Mouse (Mus musculus) lung, postnatal 0 days (tissue): Measurements from ENCODE around the gene Usp54. TPM values are rescaled to one million over a fixed set of nuclear protein-coding genes. Genes with fewer than 3 reads are reported as not detected.
A peak's percentile ranks its signal among the peaks of the same experiment; 100 is the strongest.
"Not testable (repeated sequence)": the region's sequence is repeated elsewhere in the genome, so short reads cannot be mapped to it uniquely, and the experiment has no call there.

Experiments
- ATAC-seq: fragments of 200-750 bp; cut with Nextera tagmentation; 2 replicates; pipeline ENCODE4 v1.8.0; 2017; ENCODE audit warnings: moderate library complexity
- DNase-seq: peaks from one replicate; pipeline ENCODE4 v3.0.0-alpha.2; 2016; ENCODE audit warnings: low spot score
- H3K27ac ChIP-seq: fragments of 300-500 bp; sonication (generic); 2 replicates; pipeline ENCODE4 v1.5.1; 2014; ENCODE audit warnings: antibody characterized with exemption, mild to moderate bottlenecking, low read length, mixed read lengths
- H3K27me3 ChIP-seq: fragments of 300-500 bp; sonication (generic); replicated peaks from 2 replicates; pipeline ENCODE4 v1.6.1; 2014; ENCODE audit warnings: low read length, mixed read lengths; ENCODE audit not compliant: insufficient read depth
- H3K36me3 ChIP-seq: fragments of 300-500 bp; sonication (generic); 2 replicates; pipeline ENCODE4 v1.6.1; 2014; ENCODE audit warnings: low read length, mixed read lengths; ENCODE audit not compliant: insufficient read depth
- H3K4me1 ChIP-seq: fragments of 300-500 bp; sonication (generic); 2 replicates; pipeline ENCODE4 v1.6.1; 2014; ENCODE audit warnings: antibody characterized with exemption, low read depth, low read length, mixed read lengths; ENCODE audit not compliant: insufficient read depth
- H3K4me2 ChIP-seq: fragments of 300-500 bp; sonication (generic); replicated peaks from 2 replicates; pipeline ENCODE4 v1.6.1; 2014; ENCODE audit warnings: low read depth, mild to moderate bottlenecking, low read length, moderate library complexity, mixed read lengths
- H3K4me3 ChIP-seq: fragments of 300-500 bp; sonication (generic); 2 replicates; pipeline ENCODE4 v1.5.1; 2014; ENCODE audit warnings: low read depth, low read length
- H3K9ac ChIP-seq: fragments of 300-500 bp; sonication (generic); replicated peaks from 2 replicates; pipeline ENCODE4 v1.6.1; 2014; ENCODE audit warnings: low read depth, mild to moderate bottlenecking
- H3K9me3 ChIP-seq: fragments of 300-500 bp; sonication (generic); 2 replicates; pipeline ENCODE4 v1.6.1; 2016; ENCODE audit warnings: low read length, mixed read lengths
- CTCF ChIP-seq: IDR thresholded peaks from 2 replicates; pipeline ENCODE4 v1.5.1; 2016; ENCODE audit warnings: antibody characterized with exemption, mild to moderate bottlenecking
- EP300 ChIP-seq: IDR thresholded peaks from 2 replicates; pipeline ENCODE4 v1.6.1; 2016; ENCODE audit warnings: antibody characterized with exemption, mild to moderate bottlenecking, control low read depth
- WGBS: fragments of 180-500 bp; shearing (Covaris S2); extraction: QIAGEN DNeasy Blood & Tissue Kit; methylation state at CpG from one replicate; pipeline ENCODE4 v1.1.7; 2014; 5-methylcytosine and 5-hydroxymethylcytosine counted together
- polyA plus RNA-seq: library from polyadenylated mRNA; unstranded; fragments of >200 nt; fragmentation: Nextera tagmentation; extraction: Ambion mirVana; gene quantifications from 2 replicates; pipeline ENCODE4 v1.2.1, GENCODE M21; 2015

Usp54 gene
- polyA plus RNA-seq, 1 experiment from 2014 or later: 5.0 TPM

DNA sequence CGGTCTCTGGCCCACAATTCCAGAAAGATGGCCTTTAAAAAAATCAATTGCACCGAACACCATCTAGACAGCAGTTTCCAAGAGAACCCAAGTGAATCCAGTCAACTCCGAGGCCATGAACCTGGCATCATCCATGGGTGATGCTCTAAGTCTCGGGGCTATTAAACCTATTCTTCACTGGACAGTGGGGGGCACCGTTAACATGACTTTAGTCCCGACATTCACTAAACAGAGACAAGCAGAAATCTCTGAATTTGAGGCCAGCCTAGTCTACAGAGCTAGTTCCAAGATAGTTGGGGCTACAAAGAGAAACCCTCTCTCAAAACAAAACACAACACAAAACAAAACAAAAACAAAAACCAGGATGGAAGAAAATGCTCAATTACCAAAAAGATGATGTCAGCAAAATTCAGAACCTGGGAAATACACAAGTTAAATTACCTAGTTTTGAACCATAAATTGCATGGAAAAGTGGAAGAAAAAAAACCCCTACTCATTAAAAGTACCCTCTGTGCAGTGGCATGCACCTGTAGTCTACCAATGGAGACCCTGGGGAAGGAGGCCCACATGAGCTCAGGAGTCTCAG, 61.9 kb downstream of the Usp54 start:
- Histone ChIP-seq H3K27ac (no peak overlapping the region), H3K4me3 (no peak overlapping the region), H3K9ac (no peak overlapping the region), H3K27me3 (no peaks in the 10 kb centered on the region), H3K36me3 (peaks cover 18% of the 10 kb centered on the region), H3K4me1 (no peaks in the 10 kb centered on the region), H3K4me2 (no peak overlapping the region), H3K9me3 (no peaks in the 10 kb centered on the region)
- TF ChIP-seq CTCF: peak; percentile 44
- no peak for TF ChIP-seq EP300
- DNase-seq: no peak
- ATAC-seq: no peak
- WGBS: 68% methylated on average over 6 of the region's 6 CpGs

DNA sequence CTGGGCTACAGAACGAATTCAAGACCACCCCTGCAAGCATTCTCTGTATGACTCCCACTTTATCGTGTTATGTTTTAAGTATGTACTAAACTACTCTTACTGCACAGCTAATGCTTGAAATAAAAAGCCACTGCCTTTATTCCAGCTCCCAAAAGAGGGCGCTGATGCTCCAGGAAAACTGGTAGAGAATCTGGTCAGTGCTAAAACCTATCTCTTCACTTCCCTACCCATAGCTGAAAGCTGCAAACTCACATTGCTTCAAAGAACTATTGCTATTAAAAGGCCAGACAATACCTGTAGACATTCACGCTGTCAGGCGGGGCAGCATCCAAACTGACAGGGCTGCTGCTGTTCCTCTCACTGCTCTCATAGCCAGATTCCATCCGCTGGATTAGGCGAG, 64.7 kb downstream of the Usp54 start:
- peak; percentile 67 for ATAC-seq

DNA sequence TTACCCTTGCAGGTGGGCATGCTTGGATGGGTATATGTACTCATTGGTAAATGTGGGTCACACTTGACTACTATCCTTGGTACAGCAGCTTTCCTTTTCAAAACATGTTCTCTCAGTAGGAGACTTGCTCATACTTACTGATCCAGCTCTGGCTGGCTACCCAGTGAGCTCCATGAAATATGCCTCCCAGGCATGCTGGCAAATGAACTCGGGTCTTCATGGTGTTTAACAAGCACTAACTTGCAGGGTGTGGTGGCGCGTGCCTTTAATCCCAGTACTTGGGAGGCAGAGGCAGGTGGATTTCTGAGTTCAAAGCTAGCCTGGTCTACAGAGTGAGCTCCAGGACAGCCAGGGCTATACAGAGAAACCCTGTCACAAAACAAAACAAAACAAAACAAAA, 67.7 kb downstream of the Usp54 start:
- ATAC-seq, H3K27ac ChIP-seq, H3K4me1 ChIP-seq, H3K36me3 ChIP-seq, H3K4me3 ChIP-seq, DNase-seq, H3K9me3 ChIP-seq, H3K4me2 ChIP-seq, H3K27me3 ChIP-seq, H3K9ac ChIP-seq: not testable (repeated sequence)
- 90% methylated on average over 3 of the region's 3 CpGs for WGBS

More for the DNA sequence above, 64.7 kb downstream of the Usp54 start:
- TF ChIP-seq EP300 (no peak), CTCF (peak; percentile 88)
- WGBS: 55% methylated on average over 7 of the region's 7 CpGs
- H3K9ac ChIP-seq: no peak overlapping the region
- no peak overlapping the region for H3K27ac ChIP-seq
- no peaks in the 10 kb centered on the region for H3K27me3 ChIP-seq
- peaks cover 11% of the 10 kb centered on the region; the same call in 1 of the 2 replicates for H3K36me3 ChIP-seq
- no peak overlapping the region for H3K4me3 ChIP-seq
- no peak overlapping the region for H3K4me2 ChIP-seq
- H3K4me1 ChIP-seq: no peaks in the 10 kb centered on the region
- DNase-seq: peak; percentile 89
- no peaks in the 10 kb centered on the region for H3K9me3 ChIP-seq

DNA sequence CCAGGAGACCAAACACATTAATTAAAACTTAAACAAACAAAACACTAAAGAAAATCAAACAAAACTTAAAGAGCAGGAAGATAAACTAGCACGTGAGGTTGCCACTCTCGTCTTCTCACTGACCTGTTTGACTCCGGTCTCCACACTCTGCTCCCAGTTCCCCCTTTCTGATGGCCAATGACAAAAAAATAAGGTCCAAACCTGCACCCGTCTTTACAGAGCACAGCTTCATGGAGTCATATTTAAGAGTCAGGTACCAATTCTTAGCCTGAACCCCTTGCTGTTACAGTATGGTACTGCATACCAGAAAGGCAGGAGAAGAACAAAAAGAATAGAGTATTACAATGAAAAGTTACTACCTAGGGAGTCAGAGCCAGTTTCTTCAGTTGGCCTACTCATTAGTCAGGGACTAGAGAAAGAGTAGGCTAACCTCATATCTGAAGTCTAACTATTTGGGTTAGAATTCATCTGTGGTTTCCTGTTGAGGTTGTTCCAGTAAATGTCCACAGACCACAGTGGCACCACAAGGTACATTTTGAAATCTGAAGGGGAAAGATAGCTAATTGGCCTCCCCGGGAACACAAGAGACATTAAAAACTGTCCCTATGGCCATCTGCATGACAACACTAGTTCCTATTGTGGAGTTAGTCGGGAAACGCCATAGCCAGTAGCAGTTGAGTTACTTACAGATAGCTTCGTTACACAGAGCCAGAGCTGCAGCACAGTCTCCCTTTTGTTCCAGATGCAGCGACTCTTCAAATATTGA, 75.4 kb downstream of the Usp54 start:
- H3K9ac ChIP-seq: no peak overlapping the region
- no peaks in the 10 kb centered on the region for H3K27me3 ChIP-seq
- peak; percentile 29 for DNase-seq
- H3K27ac ChIP-seq: no peak overlapping the region
- H3K4me2 ChIP-seq: no peak overlapping the region
- no peak overlapping the region for H3K4me3 ChIP-seq
- TF ChIP-seq CTCF (no peak), EP300 (no peak)
- no peaks in the 10 kb centered on the region for H3K4me1 ChIP-seq
- peaks cover 15% of the 10 kb centered on the region; the same call in 1 of the 2 replicates for H3K36me3 ChIP-seq
- ATAC-seq: no peak
- WGBS: 44% methylated on average over 9 of the region's 9 CpGs
- H3K9me3 ChIP-seq: no peaks in the 10 kb centered on the region

DNA sequence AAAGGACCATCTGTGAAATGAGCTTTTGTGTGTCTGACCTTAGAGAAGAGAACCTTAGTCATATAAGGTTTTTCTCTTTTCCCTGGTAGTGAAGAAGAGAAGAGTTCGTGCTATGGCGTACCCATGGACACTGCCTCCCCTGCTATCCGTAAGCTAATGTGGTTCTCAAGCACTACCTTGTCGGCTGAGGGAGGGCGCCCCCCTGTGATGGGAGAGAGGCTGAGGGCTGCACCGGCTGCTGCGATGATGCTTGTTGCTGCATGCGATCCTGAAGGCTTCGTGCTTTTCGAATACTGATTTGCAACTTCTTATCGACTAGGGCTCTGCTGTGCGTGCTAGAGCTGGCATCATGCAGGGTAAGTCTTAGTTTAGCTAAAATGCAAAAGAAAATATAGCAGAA, 76.2 kb downstream of the Usp54 start:
- no peak for TF ChIP-seq EP300
- peak; percentile 48 for TF ChIP-seq CTCF
- H3K4me2 ChIP-seq: no peak overlapping the region
- no peaks in the 10 kb centered on the region for H3K27me3 ChIP-seq
- ATAC-seq: no peak
- no peak overlapping the region for H3K4me3 ChIP-seq
- H3K9me3 ChIP-seq: no peaks in the 10 kb centered on the region
- no peak overlapping the region for H3K27ac ChIP-seq
- no peak overlapping the region for H3K9ac ChIP-seq
- no peaks in the 10 kb centered on the region for H3K4me1 ChIP-seq
- no peak for DNase-seq
- H3K36me3 ChIP-seq: peaks cover 16% of the 10 kb centered on the region; the same call in 1 of the 2 replicates
- WGBS: 59% methylated on average over 12 of the region's 12 CpGs

DNA sequence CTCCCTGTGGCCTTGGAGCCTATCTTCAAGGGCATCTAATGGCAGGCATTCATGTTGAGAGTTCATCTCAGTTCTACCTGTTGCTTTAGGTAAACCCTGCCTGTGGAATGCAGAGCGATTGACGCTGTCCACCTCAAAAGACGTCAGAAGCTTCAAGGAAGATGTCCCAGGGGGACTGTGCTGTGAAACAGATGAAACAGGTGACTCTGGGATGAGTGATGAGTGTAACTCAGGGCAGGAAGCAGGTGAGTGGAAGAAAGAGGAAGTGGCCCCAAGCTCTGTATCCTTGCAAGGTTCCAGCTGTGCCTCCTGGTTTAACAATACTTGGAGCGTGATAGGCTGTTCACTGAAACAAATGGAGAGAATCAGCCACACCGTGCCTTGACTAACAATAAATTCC, 79.0 kb downstream of the Usp54 start:
- H3K27ac ChIP-seq: no peak overlapping the region
- WGBS: 86% methylated on average over 5 of the region's 5 CpGs
- H3K9me3 ChIP-seq: no peaks in the 10 kb centered on the region
- TF ChIP-seq CTCF (no peak), EP300 (no peak)
- peaks cover 16% of the 10 kb centered on the region; the same call in 1 of the 2 replicates for H3K36me3 ChIP-seq
- ATAC-seq: no peak
- no peak overlapping the region for H3K9ac ChIP-seq
- no peak overlapping the region for H3K4me2 ChIP-seq
- no peak for DNase-seq
- no peak overlapping the region for H3K4me3 ChIP-seq
- H3K27me3 ChIP-seq: no peaks in the 10 kb centered on the region
- no peaks in the 10 kb centered on the region for H3K4me1 ChIP-seq
